Mouse (Mus musculus): Measurements from ENCODE around the gene Adcy3. TPM values are rescaled to one million over a fixed set of nuclear protein-coding genes. Genes with fewer than 3 reads are reported as not detected.
"Not testable (repeated sequence)": the region's sequence is repeated elsewhere in the genome, so short reads cannot be mapped to it uniquely, and the experiment has no call there.

Gene Adcy3
- total RNA-seq, 2 experiments from 2014 or later: 28.1 to 37.2 TPM

- no peak for DNase-seq
Measured at GRCm38 (mm10) chr12:4180507-4180906, 47.6 kb downstream of the Adcy3 start.

GRCm38 (mm10) chr12:4184648-4185047 lies 51.7 kb downstream of the Adcy3 start:
- DNase-seq: no peak

- DNase-seq: peak; percentile 85
Measured at GRCm38 (mm10) chr12:4188171-4189059, 55.5 kb downstream of the Adcy3 start.

GRCm38 (mm10) chr12:4189060-4189447 lies 56.2 kb downstream of the Adcy3 start:
- no peak for DNase-seq

GRCm38 (mm10) chr12:4192514-4192913 lies 59.6 kb downstream of the Adcy3 start:
- DNase-seq: no peak

- no peak for DNase-seq
Measured at GRCm38 (mm10) chr12:4193025-4193740, 60.3 kb downstream of the Adcy3 start.

GRCm38 (mm10) chr12:4194643-4195042 lies 61.7 kb downstream of the Adcy3 start:
- DNase-seq: no peak

- no peak for DNase-seq
Measured at GRCm38 (mm10) chr12:4198702-4199101, 65.8 kb downstream of the Adcy3 start.

GRCm38 (mm10) chr12:4199271-4199670 lies 66.4 kb downstream of the Adcy3 start:
- DNase-seq: no peak

- peak; percentile 58 for DNase-seq
Measured at GRCm38 (mm10) chr12:4201454-4202200, 68.7 kb downstream of the Adcy3 start.

GRCm38 (mm10) chr12:4202206-4202605 lies 69.3 kb downstream of the Adcy3 start:
- DNase-seq: no peak

GRCm38 (mm10) chr12:4206106-4206505 lies 73.2 kb downstream of the Adcy3 start:
- no peak for DNase-seq

- DNase-seq: peak; percentile 72
Measured at GRCm38 (mm10) chr12:4208405-4209133, 75.7 kb downstream of the Adcy3 start.

GRCm38 (mm10) chr12:4209196-4209595 lies 76.3 kb downstream of the Adcy3 start:
- DNase-seq: no peak

GRCm38 (mm10) chr12:4211174-4211573 lies 78.3 kb downstream of the Adcy3 start:
- DNase-seq: no peak

- peak; percentile 70 for DNase-seq
Measured at GRCm38 (mm10) chr12:4212908-4213307, 80.0 kb downstream of the Adcy3 start.

GRCm38 (mm10) chr12:4230156-4230555 lies 97.3 kb downstream of the Adcy3 start:
- DNase-seq: no peak

GRCm38 (mm10) chr12:4232777-4233176 lies 99.9 kb downstream of the Adcy3 start:
- DNase-seq: no peak

- peak; percentile 94 for DNase-seq
Measured at GRCm38 (mm10) chr12:4233572-4234508, 100.9 kb downstream of the Adcy3 start, which contains the start of the genes Ptrhd1 and Cenpo. Gene Ptrhd1, plus strand, starts transcription at chr12:4234027. Gene Cenpo, minus strand, starts transcription at chr12:4234294.

- DNase-seq: no peak
Measured at GRCm38 (mm10) chr12:4237481-4237880, 104.6 kb downstream of the Adcy3 start.

GRCm38 (mm10) chr12:4240281-4240680 lies 107.4 kb downstream of the Adcy3 start:
- not testable (repeated sequence) for DNase-seq
